ENCODE assay signal across 33 mouse cellular contexts in the genomic region with DNA sequence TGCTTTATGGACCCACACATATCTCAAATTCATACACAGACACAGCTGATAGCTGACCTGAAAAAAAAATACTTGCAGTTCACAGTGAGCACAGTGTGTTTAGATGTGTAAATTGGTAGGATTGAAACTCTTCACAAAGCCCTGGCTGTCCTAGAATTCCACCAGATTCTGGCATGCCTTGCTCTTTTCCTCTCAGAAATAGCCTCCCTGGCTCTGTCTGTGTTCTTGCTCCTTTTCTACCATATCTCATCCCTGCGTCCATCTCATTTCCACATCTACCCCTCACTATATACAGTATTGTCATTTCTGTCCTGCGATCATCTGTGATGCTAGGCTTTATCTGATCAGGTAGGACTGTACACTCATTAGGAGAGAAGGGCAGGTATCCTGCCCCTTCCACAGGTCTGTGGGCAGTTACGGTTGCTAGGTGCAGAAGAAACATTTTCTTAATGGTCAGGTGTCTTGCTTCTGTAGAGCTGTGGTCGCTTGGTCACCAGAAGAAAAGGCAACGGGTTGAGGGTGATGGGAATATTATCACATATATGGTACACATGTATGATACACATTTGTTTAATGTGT. TPM values are rescaled to one million over a fixed set of nuclear protein-coding genes. Genes with fewer than 3 reads are reported as not detected.
DNase-seq lines count a peak whose midpoint lies in the region; ATAC-seq and TF ChIP-seq lines count a peak whose summit lies in the region.
"Had no signal": no experiment of that assay in that cellular context is flagged by ENCODE, and none has a peak within 500 bp of the region (broad histone marks: within the 10 kb centered on the region; RNA-seq: fewer than 3 reads in every experiment).

No protein-coding gene starts in this region.

- H3K9me3 ChIP-seq in embryonic facial prominence, embryonic 13.5 days = no peaks in the 10 kb centered on the region
- no peaks in the 10 kb centered on the region for H3K9me3 ChIP-seq in embryonic facial prominence, embryonic 10.5 days
- no peaks in the 10 kb centered on the region for H3K9me3 ChIP-seq in intestine, embryonic 15.5 days
- no peaks in the 10 kb centered on the region for H3K9me3 ChIP-seq in intestine, postnatal 0 days (ENCODE audit: control insufficient read depth)
- H3K9me3 ChIP-seq in midbrain, embryonic 11.5 days (ENCODE audit: control insufficient read depth, low read length) = no peaks in the 10 kb centered on the region
- no peaks in the 10 kb centered on the region for H3K9me3 ChIP-seq in midbrain, postnatal 0 days (ENCODE audit: low read length)
- H3K9me3 ChIP-seq in kidney, embryonic 16.5 days (ENCODE audit: low read length) = no peaks in the 10 kb centered on the region
- H3K9me3 ChIP-seq: G1E; heart, embryonic 13.5 days; hindbrain, embryonic 10.5 days; limb, embryonic 15.5 days; liver, embryonic 15.5 days; midbrain, embryonic 12.5 days; stomach, embryonic 15.5 days had no signal

- no peak overlapping the region for H3K9ac ChIP-seq in embryonic facial prominence, embryonic 13.5 days
- H3K9ac ChIP-seq in intestine, embryonic 15.5 days = no peak overlapping the region
- no peak overlapping the region for H3K9ac ChIP-seq in intestine, postnatal 0 days (ENCODE audit: low read depth, low read length)
- no peak overlapping the region for H3K9ac ChIP-seq in midbrain, embryonic 11.5 days (ENCODE audit: low read length)
- H3K9ac ChIP-seq in midbrain, postnatal 0 days (replicated peaks; ENCODE audit: low read length, poor library complexity, severe bottlenecking) = no peak overlapping the region
- no peak overlapping the region for H3K9ac ChIP-seq in kidney, embryonic 16.5 days (replicated peaks; ENCODE audit: low read length)
- H3K9ac ChIP-seq: heart, embryonic 13.5 days; limb, embryonic 15.5 days; liver, embryonic 15.5 days; midbrain, embryonic 12.5 days; stomach, embryonic 15.5 days had no signal

- no peak for DNase-seq in embryonic facial prominence, embryonic 10.5 days (ENCODE audit: low spot score)
- peak; percentile 81 for DNase-seq in midbrain, embryonic 11.5 days (ENCODE audit: low spot score, missing footprints)
- DNase-seq in midbrain, postnatal 0 days (ENCODE audit: low spot score) = no peak
- DNase-seq in thymus, postnatal 4 days = no peak
- DNase-seq: adrenal gland, postnatal 14 days; cerebellum, adult 11 months; cerebellum, adult 9-10 months; cerebellum, postnatal 36 days; embryo, embryonic 11 days; heart, adult 2 months; heart, postnatal 10 days; kidney, adult 8-10 months; kidney, postnatal 10 days; layer of hippocampus, adult 9-11 months; lung, postnatal 36 days; right cerebral cortex, postnatal 25 days; thymus, adult 18-20 months; thymus, postnatal 25 days had no signal

- H3K4me2 ChIP-seq in embryonic facial prominence, embryonic 13.5 days = no peak overlapping the region
- no peak overlapping the region for H3K4me2 ChIP-seq in intestine, embryonic 15.5 days (replicated peaks)
- H3K4me2 ChIP-seq in intestine, postnatal 0 days (replicated peaks; ENCODE audit: low read depth) = no peak overlapping the region
- no peak overlapping the region for H3K4me2 ChIP-seq in midbrain, embryonic 11.5 days
- H3K4me2 ChIP-seq in midbrain, postnatal 0 days (ENCODE audit: low read depth, low read length, poor library complexity, severe bottlenecking) = no peak overlapping the region
- no peak overlapping the region for H3K4me2 ChIP-seq in kidney, embryonic 16.5 days (replicated peaks; ENCODE audit: low read depth, low read length)
- H3K4me2 ChIP-seq: heart, embryonic 13.5 days; limb, embryonic 15.5 days; liver, embryonic 15.5 days; midbrain, embryonic 12.5 days; stomach, embryonic 15.5 days had no signal

- no peaks in the 10 kb centered on the region for H3K27me3 ChIP-seq in embryonic facial prominence, embryonic 13.5 days
- no peaks in the 10 kb centered on the region for H3K27me3 ChIP-seq in embryonic facial prominence, embryonic 10.5 days (replicated peaks; ENCODE audit: low read depth, poor library complexity, severe bottlenecking)
- no peaks in the 10 kb centered on the region for H3K27me3 ChIP-seq in intestine, embryonic 15.5 days (replicated peaks)
- H3K27me3 ChIP-seq in intestine, postnatal 0 days (replicated peaks; ENCODE audit: control insufficient read depth, insufficient read depth, low read length) = no peaks in the 10 kb centered on the region
- no peaks in the 10 kb centered on the region for H3K27me3 ChIP-seq in midbrain, embryonic 11.5 days (ENCODE audit: control insufficient read depth, insufficient read depth, low read length)
- no peaks in the 10 kb centered on the region for H3K27me3 ChIP-seq in midbrain, postnatal 0 days (ENCODE audit: insufficient read depth, low read length)
- H3K27me3 ChIP-seq in kidney, embryonic 16.5 days (ENCODE audit: insufficient read depth, low read length) = no peaks in the 10 kb centered on the region
- H3K27me3 ChIP-seq: heart, embryonic 13.5 days; limb, embryonic 15.5 days; liver, embryonic 15.5 days; midbrain, embryonic 12.5 days; Patski; stomach, embryonic 15.5 days had no signal

- no peak overlapping the region for H3K27ac ChIP-seq in embryonic facial prominence, embryonic 13.5 days
- no peak overlapping the region for H3K27ac ChIP-seq in embryonic facial prominence, embryonic 10.5 days (replicated peaks)
- no peak overlapping the region for H3K27ac ChIP-seq in intestine, embryonic 15.5 days
- no peak overlapping the region for H3K27ac ChIP-seq in intestine, postnatal 0 days (ENCODE audit: low read depth, low read length)
- no peak overlapping the region for H3K27ac ChIP-seq in midbrain, embryonic 11.5 days (ENCODE audit: low read depth, low read length)
- H3K27ac ChIP-seq in midbrain, postnatal 0 days (ENCODE audit: low read depth, low read length) = no peak overlapping the region
- no peak overlapping the region for H3K27ac ChIP-seq in kidney, embryonic 16.5 days (ENCODE audit: low read length)
- H3K27ac ChIP-seq: heart, adult 2 months; heart, embryonic 13.5 days; hindbrain, embryonic 10.5 days; limb, embryonic 15.5 days; liver, embryonic 15.5 days; midbrain, embryonic 12.5 days; stomach, embryonic 15.5 days had no signal

- TF ChIP-seq CTCF in intestine, postnatal 0 days (IDR thresholded peaks at IDR 0.05; ENCODE audit: low read depth) = no peak
- no peak for TF ChIP-seq CTCF in midbrain, postnatal 0 days (IDR thresholded peaks at IDR 0.05)

- ATAC-seq in embryonic facial prominence, embryonic 13.5 days (ENCODE audit: insufficient number of reproducible peaks, insufficient read depth, low FRiP score, low TSS enrichment, low read depth) = 0 out of 2 replicates have a peak, but pooled peaks have one; percentile 20
- ATAC-seq in intestine, embryonic 15.5 days = peak; percentile 44; the same call in 1 of the 2 replicates
- no peak for ATAC-seq in intestine, postnatal 0 days
- no peak for ATAC-seq in midbrain, embryonic 11.5 days (ENCODE audit: low FRiP score)
- no peak for ATAC-seq in midbrain, postnatal 0 days (ENCODE audit: low FRiP score)
- ATAC-seq in kidney, embryonic 16.5 days (ENCODE audit: low FRiP score, low TSS enrichment) = no peak
- ATAC-seq: forebrain, embryonic 14.5 days; hindbrain, embryonic 16.5 days; Patski had no signal

- peaks cover 58% of the 10 kb centered on the region for H3K36me3 ChIP-seq in embryonic facial prominence, embryonic 13.5 days
- H3K36me3 ChIP-seq in embryonic facial prominence, embryonic 10.5 days (replicated peaks) = peaks cover 73% of the 10 kb centered on the region
- H3K36me3 ChIP-seq in intestine, embryonic 15.5 days = peaks cover 31% of the 10 kb centered on the region
- peaks cover 58% of the 10 kb centered on the region for H3K36me3 ChIP-seq in intestine, postnatal 0 days (ENCODE audit: control insufficient read depth, insufficient read depth)
- H3K36me3 ChIP-seq in midbrain, embryonic 11.5 days (ENCODE audit: control insufficient read depth, insufficient read depth, low read length) = peaks cover 22% of the 10 kb centered on the region
- H3K36me3 ChIP-seq in midbrain, postnatal 0 days (ENCODE audit: insufficient read depth, low read length) = peaks cover 46% of the 10 kb centered on the region
- peaks cover 58% of the 10 kb centered on the region for H3K36me3 ChIP-seq in kidney, embryonic 16.5 days (ENCODE audit: insufficient read depth, low read length)

- 84% methylated on average over 5 of the region's 5 CpGs for WGBS in embryonic facial prominence, embryonic 13.5 days
- 87% methylated on average over 5 of the region's 5 CpGs for WGBS in embryonic facial prominence, embryonic 10.5 days
- WGBS in intestine, embryonic 15.5 days = 83% methylated on average over 5 of the region's 5 CpGs
- WGBS in intestine, postnatal 0 days = 84% methylated on average over 5 of the region's 5 CpGs
- 86% methylated on average over 5 of the region's 5 CpGs for WGBS in midbrain, embryonic 11.5 days
- WGBS in midbrain, postnatal 0 days = 89% methylated on average over 5 of the region's 5 CpGs
- WGBS in kidney, embryonic 16.5 days = 88% methylated on average over 5 of the region's 5 CpGs

- H3K4me1 ChIP-seq in embryonic facial prominence, embryonic 13.5 days = peaks cover 4% of the 10 kb centered on the region
- peaks cover 3% of the 10 kb centered on the region for H3K4me1 ChIP-seq in embryonic facial prominence, embryonic 10.5 days
- peaks cover 6% of the 10 kb centered on the region; the same call in 1 of the 2 replicates for H3K4me1 ChIP-seq in intestine, embryonic 15.5 days (replicated peaks)
- no peaks in the 10 kb centered on the region; the same call in 1 of the 2 replicates for H3K4me1 ChIP-seq in intestine, postnatal 0 days (replicated peaks; ENCODE audit: control insufficient read depth, insufficient read depth, low read length)
- H3K4me1 ChIP-seq in midbrain, embryonic 11.5 days (ENCODE audit: control insufficient read depth, insufficient read depth, low read length) = peaks cover 4% of the 10 kb centered on the region
- H3K4me1 ChIP-seq in midbrain, postnatal 0 days (ENCODE audit: insufficient read depth, low read length) = peaks cover 4% of the 10 kb centered on the region; the same call in 1 of the 2 replicates
- peaks cover 13% of the 10 kb centered on the region for H3K4me1 ChIP-seq in kidney, embryonic 16.5 days (ENCODE audit: insufficient read depth, low read length)
- H3K4me1 ChIP-seq: stomach, embryonic 15.5 days had no signal

- H3K4me3 ChIP-seq in embryonic facial prominence, embryonic 13.5 days = no peak overlapping the region
- H3K4me3 ChIP-seq in embryonic facial prominence, embryonic 10.5 days = no peak overlapping the region
- no peak overlapping the region for H3K4me3 ChIP-seq in intestine, embryonic 15.5 days (replicated peaks)
- no peak overlapping the region for H3K4me3 ChIP-seq in intestine, postnatal 0 days (ENCODE audit: low read depth, low read length)
- no peak overlapping the region for H3K4me3 ChIP-seq in midbrain, embryonic 11.5 days (ENCODE audit: low read depth, low read length)
- no peak overlapping the region for H3K4me3 ChIP-seq in midbrain, postnatal 0 days (ENCODE audit: low read depth, low read length)
- no peak overlapping the region for H3K4me3 ChIP-seq in kidney, embryonic 16.5 days (ENCODE audit: low read length)
- H3K4me3 ChIP-seq: erythroblast, embryonic 14.5 days; heart, adult 2 months; heart, embryonic 13.5 days; hindbrain, embryonic 10.5 days; limb, embryonic 15.5 days; liver, embryonic 15.5 days; midbrain, embryonic 12.5 days; stomach, embryonic 15.5 days had no signal

RNA-seq across cellular contexts. Expression of gene Rpl31, which starts 6.7 kb away (rescaled TPM):
- 583 and 635 TPM in 2 replicates for polyA plus RNA-seq in embryonic facial prominence, embryonic 13.5 days (2015; fragmentation: Nextera tagmentation; extraction: Ambion mirVana)
- polyA plus RNA-seq in embryonic facial prominence, embryonic 10.5 days (2016; fragmentation: Nextera tagmentation; extraction: Ambion mirVana) = 487 and 499 TPM in 2 replicates
- polyA plus RNA-seq in intestine, embryonic 15.5 days (2015; fragmentation: Nextera tagmentation; extraction: Ambion mirVana) = 528 and 550 TPM in 2 replicates
- 434 and 438 TPM in 2 replicates for polyA plus RNA-seq in intestine, postnatal 0 days (2015; fragmentation: Nextera tagmentation; extraction: Ambion mirVana)
- polyA plus RNA-seq in midbrain, embryonic 11.5 days (2014; fragmentation: Nextera tagmentation; extraction: Ambion mirVana) = 430 and 474 TPM in 2 replicates
- 273 and 342 TPM in 2 replicates for total RNA-seq in midbrain, postnatal 0 days (2014; rRNA removed)
- polyA plus RNA-seq in midbrain, postnatal 0 days (2015; fragmentation: Nextera tagmentation; extraction: Ambion mirVana) = 346 and 367 TPM in 2 replicates
- polyA plus RNA-seq in kidney, embryonic 16.5 days (2015; fragmentation: Nextera tagmentation; extraction: Ambion mirVana) = 464 and 479 TPM in 2 replicates

Comparison
In these comparisons a context has a peak if more than half of its experiments do, and no peak if none do; other contexts are left out.
1. ATAC-seq: peak in embryonic facial prominence, embryonic 13.5 days (single experiment) and intestine, embryonic 15.5 days (single experiment); none in intestine, postnatal 0 days (single experiment), midbrain, embryonic 11.5 days (single experiment), midbrain, postnatal 0 days (single experiment) and kidney, embryonic 16.5 days (single experiment).